Mouse (Mus musculus) liver, embryonic 14.5 days (tissue): ENCODE data around the gene Slc39a9. TPM values are rescaled to one million over a fixed set of nuclear protein-coding genes. Genes with fewer than 3 reads are reported as not detected.

ENCODE experiments used
- ATAC-seq: fragments of 200-750 bp; cut with Nextera tagmentation; 2 replicates; pipeline ENCODE4 v1.8.0; 2017; ENCODE audit warnings: moderate number of reproducible peaks, mild to moderate bottlenecking, moderate library complexity; ENCODE audit not compliant: insufficient read depth
- DNase-seq, 3 experiments: peaks; one replicate each; pipeline ENCODE4 v3.0.0-alpha.2; 2012 to 2013; ENCODE audit warnings: low read depth in 3 of 3, low spot score in 3 of 3
- H3K27ac ChIP-seq: fragments of 300-500 bp; sonication (generic); 2 replicates; pipeline ENCODE4 v1.5.1; 2014; ENCODE audit warnings: moderate library complexity, mild to moderate bottlenecking, control low read depth, inconsistent platforms
- H3K27me3 ChIP-seq: fragments of 300-500 bp; sonication (generic); 2 replicates; pipeline ENCODE4 v1.6.1; 2014; ENCODE audit warnings: mild to moderate bottlenecking, low read length, moderate library complexity; ENCODE audit not compliant: control insufficient read depth, insufficient read depth
- H3K36me3 ChIP-seq: fragments of 300-500 bp; sonication (generic); replicated peaks from 2 replicates; pipeline ENCODE4 v1.6.1; 2014; ENCODE audit warnings: low read depth; ENCODE audit not compliant: control insufficient read depth, insufficient read depth
- H3K4me1 ChIP-seq, 2 experiments: fragments of 200-500 bp in 1 of 2; fragments of 300-500 bp in 1 of 2; sonication (generic) in 1 of 2; replicated peaks; 2 replicates each; pipeline ENCODE4 v1.6.1; 2012 to 2014; ENCODE audit warnings: antibody characterized with exemption in 1 of 2, inconsistent platforms in 1 of 2, low read length in 1 of 2; ENCODE audit not compliant: control insufficient read depth in 2 of 2, insufficient read depth in 2 of 2
- H3K4me2 ChIP-seq: fragments of 300-500 bp; sonication (generic); 2 replicates; pipeline ENCODE4 v1.6.1; 2014; ENCODE audit warnings: low read depth, mild to moderate bottlenecking, control low read depth, moderate library complexity
- H3K4me3 ChIP-seq, 2 experiments: fragments of 200-500 bp in 1 of 2; fragments of 300-500 bp in 1 of 2; sonication (generic) in 1 of 2; 2 replicates each; pipeline ENCODE4 v1.5.1; 2012 to 2014; ENCODE audit warnings: low read depth in 2 of 2, low read length in 2 of 2, mild to moderate bottlenecking in 2 of 2, control low read depth in 1 of 2, inconsistent platforms in 1 of 2, moderate library complexity in 1 of 2; ENCODE audit not compliant: insufficient read depth in 1 of 2
- H3K9ac ChIP-seq: fragments of 300-500 bp; sonication (generic); replicated peaks from 2 replicates; pipeline ENCODE4 v1.6.1; 2014; ENCODE audit warnings: mild to moderate bottlenecking, control low read depth, moderate library complexity
- H3K9me3 ChIP-seq: fragments of 300-500 bp; sonication (generic); 2 replicates; pipeline ENCODE4 v1.6.1; 2016; ENCODE audit warnings: low read length, mixed read lengths; ENCODE audit not compliant: control insufficient read depth
- CTCF ChIP-seq: IDR thresholded peaks from 2 replicates; pipeline ENCODE4 v1.5.1; 2016; ENCODE audit warnings: antibody characterized with exemption, low read depth, control low read depth
- EP300 ChIP-seq: IDR thresholded peaks from 2 replicates; pipeline ENCODE4 v1.6.1; 2016; ENCODE audit warnings: antibody characterized with exemption, low read depth
- WGBS: fragments of 180-500 bp; shearing (Covaris S2); extraction: QIAGEN DNeasy Blood & Tissue Kit; methylation state at CpG from one replicate; pipeline ENCODE4 v1.1.7; 2014; ENCODE audit not compliant: insufficient replicate concordance; 5-methylcytosine and 5-hydroxymethylcytosine counted together
- polyA plus RNA-seq, 2 experiments: library from polyadenylated mRNA; depleted of rRNA in 1 of 2; stranded (reverse) in 1 of 2; unstranded in 1 of 2; fragments of >200 nt; fragmentation: Nextera tagmentation in 1 of 2; extraction: Ambion mirVana in 1 of 2; gene quantifications; 2 replicates each; pipeline versions ENCODE4 v1.2.1 to v1.2.3; 2012 to 2014

The Slc39a9 gene
- polyA plus RNA-seq, 2 experiments: 9.6 to 10.1 TPM

DNA sequence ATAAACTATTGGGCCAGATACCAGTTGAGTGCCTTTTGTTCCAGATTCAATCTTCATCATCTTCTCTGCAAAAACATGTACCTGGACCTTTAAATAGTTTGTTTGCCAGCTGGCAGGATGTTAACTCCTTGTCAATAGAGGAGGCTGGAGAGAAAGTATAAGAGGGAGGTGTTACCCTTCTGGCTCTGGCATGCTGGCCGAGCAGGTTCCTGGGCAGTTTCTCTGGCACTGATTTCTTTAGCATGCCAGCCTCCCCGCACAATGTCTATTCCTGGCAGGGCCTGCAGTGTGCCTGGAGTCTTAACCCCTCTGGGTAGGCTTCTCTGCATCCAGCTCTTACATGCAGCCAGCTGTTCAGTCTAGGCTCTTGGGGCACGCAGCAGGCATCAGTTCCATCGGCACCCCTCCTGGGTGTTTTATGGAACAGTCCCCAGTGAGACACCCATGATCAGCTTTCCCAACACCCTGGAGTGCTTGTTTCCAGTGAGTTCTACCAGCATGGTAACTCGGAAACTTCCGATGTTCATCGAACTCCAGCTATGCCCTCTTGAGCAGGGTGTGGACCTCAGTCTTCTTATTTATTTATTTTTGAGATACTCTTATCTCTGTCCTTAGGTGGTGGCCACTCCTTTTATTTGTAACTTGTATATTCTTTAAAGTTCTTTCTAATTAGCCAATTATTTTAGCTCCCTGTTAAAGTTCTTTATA lies 10.4 kb downstream of the Slc39a9 start:
- no peak for DNase-seq
- Histone ChIP-seq H3K27ac (no peak overlapping the region), H3K4me2 (no peak overlapping the region)

DNA sequence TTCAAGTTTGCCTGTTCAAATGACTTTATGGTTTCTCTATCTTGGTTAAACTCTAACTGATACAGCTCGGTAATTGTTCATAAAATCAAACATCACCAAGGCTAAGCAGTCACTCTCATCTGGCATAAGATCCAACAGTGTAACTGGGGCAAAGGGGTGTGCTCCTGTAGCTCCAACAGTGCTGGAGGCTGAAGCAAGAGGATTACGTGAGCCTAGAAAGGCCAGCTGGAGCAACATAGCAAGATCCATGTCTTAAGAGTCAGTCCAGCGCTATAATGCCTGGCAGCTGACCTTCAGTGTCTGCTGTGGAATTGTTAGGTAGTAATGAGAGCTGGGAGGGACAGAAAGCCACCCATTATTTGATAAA lies 11.0 kb downstream of the Slc39a9 start:
- no peaks in the 10 kb centered on the region for H3K36me3 ChIP-seq
- H3K27me3 ChIP-seq: no peaks in the 10 kb centered on the region

More for the DNA sequence above, 10.4 kb downstream of the Slc39a9 start:
- 81% methylated on average over 7 of the region's 7 CpGs for WGBS
- no peak overlapping the region for H3K9ac ChIP-seq
- H3K4me1 ChIP-seq: peaks cover 3 to 9% of the 10 kb centered on the region in 2 experiments; a peak in 3 of 4 replicates
- no peaks in the 10 kb centered on the region for H3K9me3 ChIP-seq
- no peaks in the 10 kb centered on the region for H3K36me3 ChIP-seq
- H3K4me3 ChIP-seq: no peak overlapping the region
- TF ChIP-seq EP300 (no peak), CTCF (no peak)
- no peaks in the 10 kb centered on the region for H3K27me3 ChIP-seq
- ATAC-seq: no peak

DNA sequence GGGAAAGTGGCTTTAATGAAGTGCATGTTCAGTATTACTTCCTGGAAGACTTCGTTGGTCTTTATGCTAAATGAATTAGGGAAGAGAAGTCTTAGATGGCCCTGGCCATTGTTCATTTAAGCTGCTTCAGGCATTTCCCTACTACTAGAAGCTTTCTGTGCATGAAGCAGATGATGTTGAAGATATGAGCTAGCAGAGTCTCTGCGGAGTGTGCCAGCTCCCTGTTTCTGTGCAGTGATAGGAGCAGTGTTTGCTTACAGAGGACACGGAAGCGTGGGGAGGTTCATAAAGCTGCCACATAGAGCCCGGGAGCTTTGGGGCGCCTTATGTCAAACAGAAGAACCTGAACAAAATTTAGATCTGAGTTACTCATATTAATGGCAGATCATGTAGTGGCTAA lies 15.0 kb downstream of the Slc39a9 start:
- Histone ChIP-seq H3K4me1 (peaks cover 3 to 6% of the 10 kb centered on the region in 2 experiments; a peak in 3 of 4 replicates), H3K36me3 (peaks cover 3% of the 10 kb centered on the region), H3K9ac (no peak overlapping the region), H3K27ac (no peak overlapping the region), H3K4me2 (no peak overlapping the region), H3K9me3 (no peaks in the 10 kb centered on the region), H3K4me3 (no peak overlapping the region), H3K27me3 (no peaks in the 10 kb centered on the region)
- 55% methylated on average over 6 of the region's 6 CpGs for WGBS
- ATAC-seq (no peak), DNase-seq (no peak)
- TF ChIP-seq EP300 (no peak), CTCF (no peak)

More for the DNA sequence above, 11.0 kb downstream of the Slc39a9 start:
- Histone ChIP-seq H3K4me3 (no peak overlapping the region), H3K27ac (no peak overlapping the region), H3K4me2 (no peak overlapping the region), H3K9ac (no peak overlapping the region), H3K4me1 (peaks cover 3 to 9% of the 10 kb centered on the region in 2 experiments; a peak in 3 of 4 replicates), H3K9me3 (no peaks in the 10 kb centered on the region)
- no peak for DNase-seq
- TF ChIP-seq EP300 (no peak), CTCF (no peak)
- 74% methylated on average over 3 of the region's 3 CpGs for WGBS
- no peak for ATAC-seq

DNA sequence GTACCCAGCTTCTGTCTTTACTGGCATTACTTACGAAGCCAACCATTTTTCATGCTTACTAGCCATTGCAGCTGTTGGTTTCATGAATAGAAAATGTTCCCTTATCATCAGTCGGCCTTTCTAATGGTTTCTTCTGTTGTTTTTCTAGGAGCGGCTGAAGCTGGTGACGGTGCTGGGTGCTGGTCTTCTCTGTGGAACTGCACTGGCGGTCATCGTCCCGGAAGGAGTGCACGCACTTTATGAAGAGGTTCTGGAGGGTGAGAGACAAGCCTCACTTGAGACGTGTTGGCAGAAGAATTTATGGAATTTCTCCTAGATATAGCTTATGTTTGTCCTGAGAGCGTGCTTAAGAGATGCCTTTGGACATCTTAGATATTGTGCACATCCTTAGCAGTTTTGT lies 18.6 kb downstream of the Slc39a9 start:
- H3K27ac ChIP-seq: no peak overlapping the region
- no peak for TF ChIP-seq CTCF
- no peak for TF ChIP-seq EP300
- no peaks in the 10 kb centered on the region for H3K27me3 ChIP-seq
- 81% methylated on average over 10 of the region's 10 CpGs for WGBS
- H3K4me2 ChIP-seq: no peak overlapping the region
- H3K36me3 ChIP-seq: peaks cover 7% of the 10 kb centered on the region
- no peaks in the 10 kb centered on the region for H3K9me3 ChIP-seq
- DNase-seq (no peak), ATAC-seq (no peak)
- H3K9ac ChIP-seq: no peak overlapping the region
- peaks cover 3 to 8% of the 10 kb centered on the region in 2 experiments; a peak in 3 of 4 replicates for H3K4me1 ChIP-seq
- H3K4me3 ChIP-seq: no peak overlapping the region

DNA sequence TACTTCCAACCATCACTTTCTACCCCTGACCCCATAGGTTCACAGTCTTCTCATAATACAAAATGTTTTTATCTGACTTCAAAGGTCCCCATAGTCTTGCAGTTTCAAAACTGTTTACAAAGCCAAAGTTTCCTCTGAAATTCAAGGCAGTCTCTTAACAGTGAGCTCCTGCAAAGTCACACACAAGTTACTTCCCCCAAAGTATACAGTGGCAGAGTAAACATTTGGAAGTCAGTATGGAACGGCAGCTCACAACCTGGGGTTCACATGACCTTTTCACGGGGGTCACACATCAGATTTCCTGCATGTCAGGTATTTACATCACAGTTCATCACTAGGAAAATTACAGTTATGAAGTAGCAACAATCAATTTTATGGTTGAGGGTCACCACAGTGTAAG lies 20.3 kb downstream of the Slc39a9 start:
- H3K36me3 ChIP-seq: peaks cover 10% of the 10 kb centered on the region
- WGBS: 71% methylated on average over 2 of the region's 2 CpGs
- ATAC-seq: no peak
- no peaks in the 10 kb centered on the region for H3K9me3 ChIP-seq
- H3K4me1 ChIP-seq: peaks cover 0 to 5% of the 10 kb centered on the region in 2 experiments; a peak in 2 of 4 replicates
- no peak for DNase-seq
- TF ChIP-seq EP300 (no peak), CTCF (no peak)
- no peaks in the 10 kb centered on the region for H3K27me3 ChIP-seq
- H3K4me2 ChIP-seq: no peak overlapping the region
- no peak overlapping the region for H3K4me3 ChIP-seq
- no peak overlapping the region for H3K27ac ChIP-seq
- H3K9ac ChIP-seq: no peak overlapping the region
